Mouse (Mus musculus): ENCODE data around the gene Olfr141. TPM values are rescaled to one million over a fixed set of nuclear protein-coding genes. Genes with fewer than 3 reads are reported as not detected.

The Olfr141 gene
- not detected in 2 replicates for polyA plus RNA-seq (2012; rRNA removed)

DNA sequence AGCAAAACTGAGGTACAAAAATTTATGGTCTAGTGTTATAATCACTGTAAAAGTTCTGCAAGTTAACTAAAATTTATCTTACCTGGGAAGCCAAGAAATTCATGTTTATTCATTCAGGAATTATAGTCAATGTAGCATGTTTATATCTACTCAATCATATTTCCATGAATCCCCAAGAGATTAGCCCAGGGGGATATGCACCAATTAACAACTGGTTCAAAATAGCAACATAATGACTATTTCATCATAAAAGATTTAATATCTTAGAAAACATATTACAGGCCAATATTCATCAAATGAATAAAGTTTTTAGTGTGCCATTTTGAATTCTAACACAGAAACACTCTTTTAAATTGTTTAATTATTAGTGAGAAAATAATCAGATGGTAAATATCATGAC, at the start of gene Olfr141:
Olfr141 (minus strand) TSS at position 101 of the 400 bp plus-strand sequence.
- no peak for DNase-seq (ENCODE audit: low spot score)

DNA sequence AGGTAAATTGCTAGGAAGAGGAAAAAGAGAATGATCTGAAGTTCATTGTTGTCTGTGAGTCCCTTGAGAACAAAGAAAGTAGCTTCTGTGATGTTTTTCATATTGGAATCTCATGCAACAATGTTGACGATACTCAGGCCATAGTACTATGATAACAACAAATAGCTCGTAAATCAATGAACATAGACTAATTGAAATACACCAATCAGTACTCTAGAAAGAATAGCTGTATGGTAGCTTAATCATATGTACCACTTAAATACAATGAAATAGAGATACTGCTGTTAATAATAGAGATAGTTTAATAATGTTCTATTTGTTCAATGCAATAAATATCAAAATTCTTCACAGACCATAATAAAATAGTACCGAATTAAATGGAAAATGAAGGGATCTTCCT, 41.8 kb upstream of the Olfr141 start, which contains the start of gene Olfr1095:
Olfr1095 (minus strand) TSS at position 101 of the 400 bp plus-strand sequence.
- DNase-seq (ENCODE audit: low spot score), result no peak

DNA sequence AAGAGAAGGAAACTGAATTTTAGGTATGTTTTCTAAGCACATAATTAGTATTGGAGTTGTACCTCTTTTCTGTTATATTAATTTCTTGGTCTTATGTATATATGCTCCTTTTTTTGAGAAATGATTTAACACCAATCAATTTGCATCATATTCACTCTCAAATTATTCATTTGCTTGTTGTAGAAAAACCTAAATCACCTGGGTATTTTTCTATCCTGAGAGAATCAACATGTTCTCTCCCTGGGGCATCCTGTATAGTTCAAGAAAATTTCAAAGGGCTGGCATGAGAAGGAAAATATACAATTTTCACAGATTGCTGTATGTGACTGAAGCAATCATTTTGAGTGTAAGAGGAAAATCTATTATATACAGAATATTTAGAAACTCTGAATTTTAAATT, 14.5 kb upstream of the Olfr141 start, which contains the start of gene Olfr1094:
Olfr1094 (plus strand) TSS at position 301 of the 400 bp plus-strand sequence.
- no peak for DNase-seq (ENCODE audit: low spot score)

DNA sequence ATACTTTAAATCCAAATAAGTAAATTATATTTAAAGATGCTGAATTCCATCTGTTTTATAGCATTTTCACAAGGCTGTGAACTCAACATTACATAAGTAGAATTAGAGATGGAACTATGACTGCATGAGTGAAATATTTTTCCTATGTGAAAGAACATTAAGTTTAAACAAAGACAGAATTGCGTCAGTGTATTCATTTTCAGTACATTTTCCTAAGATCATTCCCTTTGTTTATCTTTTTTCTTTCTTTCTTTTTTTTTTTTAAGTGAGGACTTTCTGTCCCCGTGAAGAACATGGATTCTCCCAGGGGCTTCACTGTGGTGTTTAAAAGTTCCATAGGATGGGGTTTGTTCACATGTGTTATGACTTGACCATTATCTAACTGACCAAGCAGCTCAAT, 27.6 kb downstream of the Olfr141 start, which contains the start of gene Olfr1093:
Olfr1093 (plus strand) TSS at position 301 of the 400 bp plus-strand sequence.
- DNase-seq (ENCODE audit: low spot score), result no peak

DNA sequence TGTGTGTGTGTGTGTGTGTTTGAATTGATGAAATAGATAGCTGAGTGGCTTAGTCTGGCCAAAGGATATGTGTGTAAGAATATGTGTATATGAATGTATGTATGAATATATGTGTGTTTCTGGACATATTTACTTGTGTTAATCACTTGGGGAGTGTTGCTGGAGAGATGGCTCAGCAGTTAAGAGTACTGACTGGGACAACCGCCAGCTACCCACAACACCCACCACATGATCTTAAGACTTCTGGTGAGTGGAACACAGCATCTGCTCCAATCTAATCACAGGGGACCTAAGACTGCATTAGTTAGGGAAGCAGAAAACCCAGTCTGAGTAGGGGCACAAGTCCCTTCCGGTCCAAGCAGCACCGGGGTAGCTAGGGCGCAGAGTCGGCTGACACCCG, 48.8 kb downstream of the Olfr141 start:
- DNase-seq (ENCODE audit: low spot score), result no peak

DNA sequence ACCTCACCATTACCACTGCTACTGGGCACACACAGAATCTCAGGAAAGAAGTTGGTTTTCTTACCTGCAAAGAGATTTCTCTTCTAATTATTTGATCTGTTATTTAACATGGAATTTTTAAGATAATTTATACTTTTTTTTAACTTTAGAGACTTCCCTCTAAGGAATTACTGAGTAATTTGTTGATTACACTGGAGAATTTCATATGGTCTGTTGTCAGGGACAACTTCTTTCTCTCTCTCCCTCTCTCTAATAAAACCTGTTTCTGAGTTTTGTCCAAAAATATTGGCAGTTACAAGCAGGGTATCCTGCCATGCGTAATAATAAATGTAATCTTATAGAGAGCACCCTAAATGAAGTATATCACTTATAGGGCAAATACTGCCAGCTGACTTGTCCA, 50.9 kb downstream of the Olfr141 start, which contains the start of gene Olfr1090:
Olfr1090 (minus strand) TSS at position 101 of the 400 bp plus-strand sequence.
- no peak for DNase-seq (ENCODE audit: low spot score)

Other genes with a start within 250 kb of the Olfr141 start
- gene Olfr1082, start 211.1 kb downstream of the Olfr141 start, polyA plus RNA-seq (2012; rRNA removed), result not detected in 2 replicates
- gene Olfr1084, start 170.3 kb downstream of the Olfr141 start, polyA plus RNA-seq (2012; rRNA removed), result not detected in 2 replicates
- not detected in 2 replicates for gene Olfr1085, start 148.0 kb downstream of the Olfr141 start, polyA plus RNA-seq (2012; rRNA removed)
- gene Olfr1086, start 129.9 kb downstream of the Olfr141 start, polyA plus RNA-seq (2012; rRNA removed), result not detected in 2 replicates
- gene Olfr1087, start 111.6 kb downstream of the Olfr141 start, polyA plus RNA-seq (2012; rRNA removed), result not detected in 2 replicates
- gene Olfr1089, start 76.3 kb downstream of the Olfr141 start, polyA plus RNA-seq (2012; rRNA removed), result not detected in 2 replicates
- gene Olfr1090, start 51.0 kb downstream of the Olfr141 start, polyA plus RNA-seq (2012; rRNA removed), result not detected in 2 replicates
- gene Olfr1093, start 27.5 kb downstream of the Olfr141 start, polyA plus RNA-seq (2012; rRNA removed), result not detected in 2 replicates
- not detected in 2 replicates for gene Olfr1094, start 14.6 kb upstream of the Olfr141 start, polyA plus RNA-seq (2012; rRNA removed)
- not detected in 2 replicates for gene Olfr1095, start 41.7 kb upstream of the Olfr141 start, polyA plus RNA-seq (2012; rRNA removed)
- gene Gm13723, start 64.8 kb upstream of the Olfr141 start, polyA plus RNA-seq (2012; rRNA removed), result not detected in 2 replicates
- gene Olfr1097, start 82.2 kb upstream of the Olfr141 start, polyA plus RNA-seq (2012; rRNA removed), result not detected in 2 replicates
- not detected in 2 replicates for gene Olfr1098, start 114.5 kb upstream of the Olfr141 start, polyA plus RNA-seq (2012; rRNA removed)
- gene Olfr1099, start 150.7 kb upstream of the Olfr141 start, polyA plus RNA-seq (2012; rRNA removed), result not detected in 2 replicates
- gene Olfr1100, start 169.9 kb upstream of the Olfr141 start, polyA plus RNA-seq (2012; rRNA removed), result not detected in 2 replicates
- gene Olfr1101, start 181.2 kb upstream of the Olfr141 start, polyA plus RNA-seq (2012; rRNA removed), result not detected in 2 replicates
- not detected in 2 replicates for gene Olfr1102, start 188.4 kb upstream of the Olfr141 start, polyA plus RNA-seq (2012; rRNA removed)
- not detected in 2 replicates for gene Olfr1104, start 217.1 kb upstream of the Olfr141 start, polyA plus RNA-seq (2012; rRNA removed)
- gene Olfr1105, start 226.5 kb upstream of the Olfr141 start, polyA plus RNA-seq (2012; rRNA removed), result not detected in 2 replicates
- not detected in 2 replicates for gene Olfr1106, start 242.3 kb upstream of the Olfr141 start, polyA plus RNA-seq (2012; rRNA removed)

All from urinary bladder, adult 2 months (tissue).